Mouse (Mus musculus) ES-E14 (cell line): ENCODE measurements around the gene Dmbt1.

Source experiments
- HCFC1 ChIP-seq: IDR thresholded peaks from 2 replicates; pipeline ENCODE4 v1.6.1; 2012; ENCODE audit warnings: low read length, inconsistent platforms, borderline replicate concordance; ENCODE audit not compliant: insufficient read depth
- ZC3H11A ChIP-seq: IDR thresholded peaks from 2 replicates; pipeline ENCODE4 v1.6.1; 2012; ENCODE audit warnings: low read depth, mild to moderate bottlenecking, inconsistent platforms, low read length, borderline replicate concordance

GRCm38 (mm10) chr7:131027557-131027956 lies 4.3 kb upstream of the Dmbt1 start:
- TF ChIP-seq ZC3H11A (no peak), HCFC1 (no peak)
